Mouse (Mus musculus) brain, embryonic 18.5 days (tissue): ENCODE results near the gene Rps6.

Source experiments
- DNase-seq: peaks from one replicate; pipeline ENCODE4 v3.0.0-alpha.2; 2012; ENCODE audit warnings: low read depth, low spot score

The Rps6 gene

GRCm38 (mm10) chr4:86857113-86858069, at the start of gene Rps6:
Rps6 (minus strand) TSS chr4:86857412.
- DNase-seq = peak; percentile 95

- no peak for DNase-seq
These were observed 48.7 kb upstream of the Rps6 start for GRCm38 (mm10) chr4:86905869-86906268.

- DNase-seq = no peak
These were observed 47.8 kb upstream of the Rps6 start for GRCm38 (mm10) chr4:86904969-86905368.

GRCm38 (mm10) chr4:86902351-86902750, 45.1 kb upstream of the Rps6 start:
- DNase-seq = no peak

- DNase-seq = no peak
These were observed 41.7 kb upstream of the Rps6 start for GRCm38 (mm10) chr4:86898791-86899474.

GRCm38 (mm10) chr4:86897411-86897810, 40.2 kb upstream of the Rps6 start:
- no peak for DNase-seq

- no peak for DNase-seq
These were observed 30.7 kb upstream of the Rps6 start for GRCm38 (mm10) chr4:86887879-86888278.

GRCm38 (mm10) chr4:86886160-86886878, 29.1 kb upstream of the Rps6 start:
- no peak for DNase-seq

GRCm38 (mm10) chr4:86885790-86886159, 28.6 kb upstream of the Rps6 start:
- no peak for DNase-seq

- DNase-seq = no peak
These were observed 27.7 kb upstream of the Rps6 start for GRCm38 (mm10) chr4:86884945-86885344.

GRCm38 (mm10) chr4:86882413-86882812, 25.2 kb upstream of the Rps6 start:
- no peak for DNase-seq

- DNase-seq = no peak
These were observed 24.0 kb upstream of the Rps6 start for GRCm38 (mm10) chr4:86881178-86881577.

- no peak for DNase-seq
These were observed 22.3 kb upstream of the Rps6 start for GRCm38 (mm10) chr4:86879477-86879876.

- DNase-seq = no peak
These were observed 17.1 kb upstream of the Rps6 start, which contains the start of gene Acer2 for GRCm38 (mm10) chr4:86874146-86874847. Acer2 (plus strand) TSS chr4:86874396.

- DNase-seq = no peak
These were observed 15.9 kb upstream of the Rps6 start for GRCm38 (mm10) chr4:86873072-86873471.

- DNase-seq = no peak
These were observed 14.8 kb upstream of the Rps6 start for GRCm38 (mm10) chr4:86871988-86872387.

- DNase-seq = no peak
These were observed 6.9 kb upstream of the Rps6 start for GRCm38 (mm10) chr4:86864087-86864486.

GRCm38 (mm10) chr4:86858070-86858440, 843 bp upstream of the Rps6 start:
- no peak for DNase-seq

GRCm38 (mm10) chr4:86856304-86857112, 704 bp downstream of the Rps6 start:
- no peak for DNase-seq

GRCm38 (mm10) chr4:86852813-86853590, 4.2 kb downstream of the Rps6 start:
- no peak for DNase-seq
